Mouse (Mus musculus) fibroblast of lung, adult 2 months (primary cell): ENCODE data around the gene Snupn.
A peak's percentile ranks its signal among the peaks of the same experiment; 100 is the strongest.
"Not testable (repeated sequence)": the region's sequence is repeated elsewhere in the genome, so short reads cannot be mapped to it uniquely, and the experiment has no call there.

Experiments used
- DNase-seq: peaks from one replicate; pipeline ENCODE4 v3.0.0-alpha.2; 2011; ENCODE audit warnings: low read depth

The Snupn gene

DNA sequence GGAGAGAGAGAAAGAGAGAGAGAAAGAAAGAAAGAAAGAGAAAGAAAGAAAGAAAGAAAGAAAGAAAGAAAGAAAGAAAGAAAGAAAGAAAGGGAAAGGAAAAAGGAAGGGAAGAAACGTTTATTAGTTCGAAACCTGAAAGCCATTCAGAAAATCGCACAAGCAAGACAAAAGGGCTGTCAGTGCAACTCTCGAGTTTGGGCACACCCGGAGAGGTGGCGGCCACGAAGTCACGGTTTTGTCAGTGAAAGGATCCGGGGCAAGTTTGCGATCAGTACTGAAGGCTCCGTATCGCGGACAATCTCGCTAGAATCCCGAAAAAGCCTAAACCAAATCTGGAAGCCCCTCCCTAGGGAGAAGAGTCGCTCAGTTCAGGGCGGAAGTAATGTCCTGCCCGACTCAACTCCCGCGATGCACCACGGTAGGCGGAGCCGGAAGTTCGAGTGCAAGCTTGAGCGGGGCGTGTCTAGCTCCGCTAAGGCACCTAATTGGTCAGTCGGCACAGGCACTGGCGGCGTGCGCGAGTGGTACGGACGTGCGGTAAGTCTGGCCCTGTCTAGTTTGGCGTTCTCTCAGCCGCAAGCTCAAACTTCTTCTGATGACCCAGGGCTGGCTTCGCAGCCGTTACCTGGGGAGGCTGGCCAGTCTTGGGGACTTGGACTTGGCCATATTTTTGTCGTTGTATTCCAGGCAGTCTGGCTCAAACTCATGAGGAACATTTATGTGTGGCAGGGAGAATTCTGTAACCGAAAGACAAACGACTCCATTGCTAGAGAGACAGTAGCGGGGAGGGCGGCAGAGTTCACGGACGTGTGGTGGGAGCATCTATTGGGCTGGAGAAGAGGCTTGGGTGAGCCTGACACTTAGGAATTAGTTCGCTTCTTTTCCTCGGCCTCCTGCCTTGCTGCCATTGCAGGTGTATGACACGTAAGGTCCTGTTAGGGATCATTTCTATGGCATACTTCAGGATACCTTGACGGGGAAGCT lies at the start of gene Snupn:
Snupn (plus strand) TSS at position 465 of the 987 bp plus-strand sequence.
- peak; percentile 97 for DNase-seq

DNA sequence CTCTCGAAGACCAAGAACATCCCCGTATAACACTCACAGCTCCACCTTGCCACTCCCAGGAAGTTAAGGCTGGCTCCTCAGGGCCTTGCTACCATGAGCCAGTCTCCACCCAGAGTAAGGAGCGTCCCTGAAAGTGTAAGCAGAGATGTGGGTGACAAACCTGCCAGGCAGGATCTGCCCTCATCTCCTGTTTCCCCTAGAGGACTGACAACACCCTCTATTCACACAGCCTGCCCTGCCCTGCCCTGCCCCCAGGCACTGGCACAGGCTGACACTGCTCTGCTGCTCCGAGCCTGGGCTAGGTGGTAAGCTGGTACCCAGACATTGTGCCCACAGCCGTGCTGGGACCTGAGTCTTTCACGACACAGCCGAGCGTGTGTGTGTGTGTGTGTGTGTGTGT lies 49.5 kb upstream of the Snupn start:
- DNase-seq = no peak

DNA sequence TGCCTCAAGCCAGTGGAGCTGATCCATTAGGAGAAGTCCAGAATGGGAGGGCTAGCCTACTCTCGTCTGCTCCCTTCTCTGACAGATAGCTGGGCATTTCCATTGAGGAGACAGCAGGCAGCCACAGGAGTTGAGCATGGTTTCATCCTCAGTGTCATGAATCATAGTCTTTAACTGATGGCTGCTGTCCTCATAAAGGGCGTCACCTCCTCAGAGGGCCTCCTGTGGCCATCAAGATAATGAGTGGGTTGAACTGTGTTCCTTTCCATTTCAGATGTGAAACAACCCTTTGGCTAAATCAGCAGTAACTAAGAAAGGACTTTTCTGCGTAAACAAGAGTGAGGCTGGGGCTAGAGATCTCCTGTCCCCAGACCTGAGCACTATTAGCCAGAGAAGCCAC lies 47.0 kb upstream of the Snupn start:
- DNase-seq = no peak

DNA sequence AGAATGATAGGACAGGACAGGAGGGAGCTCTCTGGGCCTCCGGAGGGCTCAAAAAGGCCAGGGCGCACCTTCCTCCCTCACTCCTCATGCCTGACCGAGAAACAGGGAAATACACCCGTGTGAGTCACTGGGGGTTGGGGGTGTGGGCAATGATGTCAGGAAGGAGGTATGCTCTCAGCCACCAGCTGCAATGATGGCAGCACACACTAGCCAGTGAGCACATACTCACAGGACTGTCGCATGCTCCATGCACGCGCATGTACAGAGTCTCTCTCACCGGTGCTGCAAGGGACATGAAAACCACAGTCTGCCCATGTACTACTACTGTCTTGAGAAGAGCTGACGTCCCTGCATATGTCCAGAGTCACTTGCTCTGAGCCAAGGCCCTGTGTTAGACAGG lies 43.1 kb upstream of the Snupn start:
- no peak for DNase-seq

DNA sequence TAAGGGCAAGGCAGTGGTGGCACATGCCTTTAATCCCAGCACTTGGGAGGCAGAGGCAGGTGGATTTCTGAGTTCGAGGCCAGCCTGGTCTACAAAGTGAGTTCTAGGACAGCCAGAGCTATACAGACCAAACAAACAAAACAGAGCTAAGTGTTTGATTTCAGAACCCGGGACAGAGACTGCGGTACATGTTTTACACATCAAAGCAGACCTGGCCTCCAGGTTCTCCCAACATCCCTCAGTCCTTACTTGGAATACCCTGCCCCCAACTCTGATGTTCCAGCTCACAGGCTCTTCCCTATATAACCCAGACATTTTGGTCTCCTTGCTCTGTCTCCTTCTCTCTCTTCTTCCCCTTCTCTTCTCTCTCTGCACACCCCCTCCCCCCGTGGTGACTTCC lies 40.7 kb upstream of the Snupn start:
- DNase-seq = not testable (repeated sequence)

DNA sequence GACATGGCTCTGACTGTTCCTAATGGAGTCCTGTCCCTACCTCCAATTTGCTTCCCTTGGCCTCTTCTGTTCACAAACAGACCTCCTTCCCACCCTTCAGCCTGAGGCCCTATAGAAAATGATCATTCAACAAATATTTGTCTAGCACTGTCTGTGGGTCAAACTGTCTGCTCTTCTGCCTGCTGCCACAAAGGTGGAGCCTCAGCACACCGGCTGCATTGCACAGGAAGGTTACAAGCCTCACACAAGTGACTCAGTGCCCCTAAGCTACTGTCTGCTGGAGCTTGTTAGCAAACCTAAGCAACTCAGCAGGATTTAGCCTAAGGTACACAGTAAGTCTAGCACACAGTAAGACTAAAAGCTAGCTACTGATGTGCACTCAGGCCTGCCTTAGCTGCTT lies 39.7 kb upstream of the Snupn start:
- DNase-seq = no peak

DNA sequence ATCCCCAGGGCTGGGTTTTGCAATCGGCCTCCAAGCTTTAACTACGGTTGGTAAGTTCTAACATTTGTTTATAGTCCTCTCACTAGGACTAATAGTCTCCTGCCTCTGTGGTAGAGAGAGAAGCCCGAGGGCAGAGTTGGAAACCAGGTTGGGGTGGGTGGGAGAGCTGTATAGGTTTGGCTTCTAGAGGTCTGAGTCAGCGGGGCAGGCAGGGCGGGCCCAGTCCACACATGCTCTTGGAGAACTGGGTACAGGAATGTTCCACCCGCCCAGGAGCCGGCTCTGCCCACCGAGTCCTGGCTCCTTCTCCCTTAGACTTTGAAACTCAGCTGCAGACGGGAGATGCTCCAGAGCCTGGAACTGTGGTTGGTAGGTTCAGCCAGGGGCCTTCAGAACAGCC lies 36.7 kb upstream of the Snupn start:
- peak; percentile 80 for DNase-seq

DNA sequence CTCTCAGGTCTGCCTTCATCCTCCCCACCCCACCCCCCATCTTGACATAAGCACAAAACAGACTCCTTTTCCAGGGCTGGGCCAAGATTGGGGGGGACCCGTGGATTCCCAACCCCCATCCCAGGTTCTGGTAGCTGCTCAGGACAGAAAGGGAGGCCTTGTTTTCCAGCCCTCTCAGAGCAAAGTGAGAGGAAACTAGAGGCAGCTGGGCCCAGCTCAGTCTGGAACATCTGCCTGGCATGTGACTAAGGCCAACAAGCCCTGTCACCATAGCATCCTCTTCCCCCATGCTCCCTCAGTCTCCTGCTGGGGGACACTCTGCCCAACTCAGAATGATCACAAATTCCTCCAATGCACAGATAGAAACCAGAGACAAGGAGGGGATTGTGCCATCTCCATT lies 35.6 kb upstream of the Snupn start:
- no peak for DNase-seq

DNA sequence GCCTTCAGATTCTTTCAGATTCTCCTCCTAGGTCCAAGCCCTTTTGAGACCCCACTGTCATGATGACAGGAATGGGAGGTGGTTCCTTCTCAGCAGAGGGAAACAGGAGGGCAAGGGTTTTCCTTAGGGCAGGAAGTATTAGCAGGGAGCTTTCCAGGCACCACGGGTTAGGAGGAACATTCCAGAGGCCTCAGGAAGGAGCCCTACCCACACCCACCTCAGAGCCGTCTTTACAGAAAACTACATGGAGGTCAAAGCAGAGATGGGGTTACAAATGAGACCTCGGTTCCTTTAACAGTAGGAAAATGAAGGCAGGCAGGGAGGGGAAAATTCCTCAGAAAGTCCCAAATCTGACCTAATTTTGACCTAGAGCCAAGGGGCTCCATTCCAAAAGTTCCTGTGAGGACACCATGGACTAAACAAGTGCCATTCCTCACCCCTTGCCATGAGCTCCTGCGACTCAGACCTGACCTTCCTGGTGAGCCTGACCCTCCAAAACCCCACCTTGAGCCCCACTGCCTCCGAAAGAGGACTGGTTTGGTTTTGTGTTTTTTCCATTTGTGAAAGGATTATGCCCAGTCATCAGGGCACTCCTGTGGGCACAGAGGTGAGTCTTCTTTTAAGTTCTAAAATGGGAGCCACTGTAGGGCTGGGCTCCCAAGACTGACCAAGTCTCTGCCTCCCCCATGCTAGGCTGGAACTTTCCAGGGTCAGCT lies 34.8 kb upstream of the Snupn start:
- no peak for DNase-seq

DNA sequence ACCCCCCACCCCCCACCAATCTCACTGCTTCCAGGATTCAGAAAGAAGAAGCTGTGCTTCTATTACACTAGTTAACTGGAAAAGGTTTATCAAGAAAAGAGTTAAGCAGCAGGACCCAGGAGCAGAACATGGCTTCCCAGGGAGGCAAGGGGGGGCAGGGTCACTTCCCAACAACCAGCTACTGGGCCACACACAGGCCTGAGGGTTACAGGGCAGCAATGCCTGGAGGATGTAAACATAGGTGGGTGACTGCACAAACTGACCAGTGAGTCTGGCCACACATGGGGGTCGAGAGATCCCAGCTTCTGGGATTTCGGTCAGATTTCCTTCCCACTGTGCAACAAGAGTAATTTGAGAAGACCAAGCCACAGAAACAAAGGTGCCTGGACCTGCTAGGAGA lies 33.5 kb upstream of the Snupn start:
- no peak for DNase-seq

DNA sequence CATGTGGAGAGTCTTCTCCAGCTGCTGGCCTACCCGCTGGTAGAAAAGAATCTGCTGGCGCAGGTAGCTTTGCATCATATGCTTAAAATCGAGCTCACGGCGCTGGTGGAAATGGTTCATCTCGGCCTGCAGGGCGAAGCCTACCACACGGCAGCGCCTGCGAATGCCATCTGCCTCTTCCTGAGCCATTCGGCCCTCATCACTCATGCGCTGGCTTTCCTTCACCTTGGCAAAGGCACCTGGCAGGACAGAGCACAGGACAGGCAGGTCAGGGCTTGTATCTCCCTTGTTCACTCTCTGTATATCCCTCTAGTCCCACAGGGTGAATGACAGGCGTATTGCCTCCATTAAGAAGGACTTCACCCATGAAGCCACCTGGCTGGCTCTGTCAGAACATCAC lies 32.2 kb upstream of the Snupn start:
- DNase-seq = no peak

DNA sequence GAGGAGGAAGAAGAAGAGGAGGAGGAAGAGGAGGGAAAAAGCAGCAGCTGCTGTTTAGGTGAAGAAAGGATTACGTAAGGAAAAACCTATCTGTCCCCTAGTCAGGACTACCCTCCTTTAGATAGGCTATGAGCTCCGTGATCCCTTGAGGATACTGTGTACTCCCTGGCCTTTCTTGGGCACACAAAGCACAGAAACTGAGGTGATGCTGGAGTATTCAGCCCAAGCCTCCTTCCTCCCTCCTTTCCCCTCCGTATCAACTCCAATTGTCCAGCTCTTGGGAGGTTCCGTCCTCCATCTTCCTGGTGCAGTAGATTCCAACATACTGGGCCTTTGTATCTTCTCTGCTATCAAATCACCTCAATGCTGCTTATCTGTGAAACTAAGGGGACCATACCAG lies 27.9 kb upstream of the Snupn start:
- no peak for DNase-seq

DNA sequence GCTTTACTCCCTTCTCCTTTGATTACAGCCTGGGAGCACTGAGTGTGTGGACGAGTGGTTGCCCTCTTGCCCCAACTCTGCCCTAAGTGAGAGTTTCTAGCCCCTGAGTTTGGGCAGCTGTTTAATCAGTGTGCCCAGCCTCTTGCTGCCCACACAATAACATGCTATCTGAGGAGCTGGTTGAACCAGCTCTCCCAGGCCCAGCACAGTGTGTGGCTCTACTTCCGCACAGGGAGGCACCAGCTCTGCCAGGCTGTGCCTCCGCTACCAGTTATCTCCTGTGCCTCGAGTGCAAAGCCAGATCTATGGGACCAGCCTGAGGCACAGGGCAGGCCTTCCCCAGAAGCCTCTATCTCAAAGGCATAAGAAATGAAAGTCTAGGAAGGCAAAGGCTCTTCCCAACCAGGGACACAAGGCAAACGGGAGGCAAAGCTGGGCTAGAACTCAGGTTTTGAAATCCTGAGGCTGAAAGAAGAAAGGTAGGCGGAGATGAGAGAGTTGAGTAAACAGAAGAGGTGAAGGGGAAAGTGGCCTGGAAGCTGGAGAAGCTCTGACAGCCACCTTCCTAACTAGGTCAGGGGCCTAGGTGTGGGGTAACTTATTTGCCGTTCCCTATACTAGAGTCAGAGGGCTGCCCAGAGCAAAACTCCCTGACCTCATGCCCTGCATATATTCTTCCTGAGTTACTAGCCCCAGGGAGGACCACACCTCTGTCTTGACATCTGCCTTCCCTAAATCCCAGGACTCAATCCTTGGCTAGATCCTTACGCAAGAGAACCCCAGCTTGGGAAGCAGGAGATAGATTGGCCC lies 26.6 kb upstream of the Snupn start:
- DNase-seq = no peak

DNA sequence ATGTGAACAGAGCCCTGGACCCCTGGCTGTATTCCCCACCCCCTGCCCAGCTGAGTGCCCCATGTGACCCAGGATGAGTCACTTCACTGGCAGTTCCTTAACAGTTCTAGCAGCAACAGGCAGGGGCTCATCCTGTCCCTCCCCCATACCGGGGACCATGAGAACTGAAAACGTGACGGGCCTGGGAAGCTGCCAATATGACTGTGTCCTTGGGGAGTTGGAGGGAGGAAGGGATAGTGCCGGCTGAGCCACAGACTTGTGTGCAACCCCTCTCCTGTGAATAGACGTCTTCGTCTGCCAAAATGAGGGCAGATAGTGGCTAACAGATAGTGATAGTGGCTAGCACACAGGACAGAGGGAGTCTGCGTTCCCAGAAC lies 26.0 kb upstream of the Snupn start:
- DNase-seq = peak; percentile 80

DNA sequence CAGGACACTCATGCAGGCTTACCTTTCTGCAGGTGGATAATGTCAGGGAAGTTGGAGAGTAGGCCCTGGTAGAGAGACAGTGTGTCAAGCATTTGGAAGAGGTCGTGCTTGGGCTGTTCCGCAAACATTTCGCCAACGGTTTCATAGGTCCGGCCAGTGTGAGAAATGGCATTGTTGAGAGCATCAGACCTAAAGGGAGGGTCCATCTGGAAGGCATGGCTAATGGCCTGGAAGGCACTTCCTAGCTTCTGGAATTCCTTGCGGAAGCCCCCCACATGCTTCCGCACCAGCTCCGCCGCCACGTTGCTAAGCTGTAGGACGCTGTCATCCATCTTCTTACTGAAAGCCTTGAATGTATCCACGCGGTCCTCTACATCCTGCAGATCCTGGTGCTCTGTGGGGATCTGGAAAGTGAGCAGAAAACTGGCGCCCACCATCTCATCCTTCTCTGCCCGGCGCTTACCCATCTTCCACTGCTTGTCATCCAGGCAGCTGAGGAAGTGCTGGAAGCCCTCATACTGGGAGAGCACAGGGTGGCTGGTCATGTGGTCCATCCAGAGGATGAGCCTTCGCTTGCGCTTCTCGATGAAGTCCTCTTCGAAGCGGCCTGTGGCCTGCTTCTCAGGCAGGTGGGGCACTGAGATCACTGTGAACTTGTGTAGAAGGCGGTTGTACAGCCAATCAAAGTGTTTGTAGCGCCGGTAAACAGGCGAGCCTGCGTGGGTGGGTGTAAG lies 25.2 kb upstream of the Snupn start:
- DNase-seq = no peak

DNA sequence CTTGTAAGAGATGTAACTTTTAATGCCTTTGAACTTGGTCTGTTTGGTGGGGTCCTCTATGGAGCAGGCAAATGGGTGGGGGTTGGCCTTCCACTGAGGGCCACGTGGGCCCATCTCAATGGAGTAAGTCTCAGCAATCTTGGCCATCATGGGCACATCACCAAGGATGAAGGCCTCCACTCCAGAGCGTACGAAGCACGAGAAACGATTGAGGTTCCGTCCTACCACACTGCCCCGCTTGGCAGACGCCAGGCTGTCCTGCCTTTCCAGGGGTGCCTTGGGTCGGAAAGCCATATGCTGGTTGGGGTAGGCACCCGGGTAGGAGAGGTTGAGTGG lies 24.7 kb upstream of the Snupn start:
- no peak for DNase-seq

DNA sequence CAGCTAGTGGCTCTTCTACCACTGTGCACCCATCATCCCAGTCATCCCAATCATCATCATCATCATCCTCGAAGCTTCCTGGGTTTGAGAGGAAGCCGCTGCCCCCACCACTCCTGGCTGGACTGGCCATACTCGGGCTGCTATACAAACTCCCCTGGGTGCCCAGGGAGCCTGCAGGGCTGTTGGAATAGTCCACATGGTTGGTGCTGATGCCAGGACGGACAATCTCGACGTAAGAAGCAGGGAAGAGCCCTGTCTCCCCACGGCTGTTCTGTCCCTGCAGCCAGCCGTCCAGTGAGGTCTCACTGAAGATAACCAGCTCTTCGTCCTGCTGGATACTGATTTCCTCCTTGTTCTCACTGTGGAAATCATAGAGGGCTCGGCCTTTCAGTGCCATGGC lies 24.3 kb upstream of the Snupn start:
- DNase-seq = no peak

DNA sequence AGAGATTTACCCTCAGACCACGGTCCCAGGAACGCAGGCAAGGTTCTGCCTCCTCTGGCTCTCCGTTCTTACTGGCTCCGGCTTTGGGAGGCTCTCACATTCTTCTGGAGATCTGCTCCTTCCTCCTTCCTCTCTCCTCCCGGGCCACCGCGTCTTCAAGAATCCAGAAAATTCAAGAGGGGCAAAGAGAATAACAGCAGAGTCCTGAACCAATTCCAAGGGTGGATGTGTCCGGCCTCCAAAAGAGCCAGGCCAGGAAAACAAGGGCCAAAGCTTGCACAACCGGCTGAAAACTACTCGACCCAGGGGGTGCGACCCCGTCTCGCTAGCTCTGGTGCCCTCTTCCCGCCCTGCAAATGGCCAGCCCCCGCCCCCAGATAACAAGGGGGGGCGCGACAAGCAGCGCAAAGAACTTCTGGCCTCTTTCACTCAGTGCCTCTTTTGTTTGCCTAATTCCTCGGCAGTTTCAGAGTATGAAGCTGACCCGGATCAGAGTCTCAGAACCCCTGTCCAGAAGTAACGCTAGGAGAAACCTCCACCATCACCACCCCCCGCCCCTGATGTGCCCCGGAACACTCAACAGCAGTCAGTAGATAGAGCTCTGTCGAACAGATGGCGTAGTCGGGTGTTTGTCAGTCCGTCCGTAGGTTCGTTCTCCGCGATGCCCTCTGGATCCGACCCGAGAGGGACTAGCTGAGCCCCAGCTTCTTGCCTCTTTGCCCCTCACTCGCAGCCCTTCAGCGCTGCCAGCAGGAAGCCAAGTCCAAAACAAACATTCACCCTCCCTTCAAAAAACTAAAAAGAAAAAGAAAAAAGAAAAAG lies 23.3 kb upstream of the Snupn start:
- DNase-seq = no peak

DNA sequence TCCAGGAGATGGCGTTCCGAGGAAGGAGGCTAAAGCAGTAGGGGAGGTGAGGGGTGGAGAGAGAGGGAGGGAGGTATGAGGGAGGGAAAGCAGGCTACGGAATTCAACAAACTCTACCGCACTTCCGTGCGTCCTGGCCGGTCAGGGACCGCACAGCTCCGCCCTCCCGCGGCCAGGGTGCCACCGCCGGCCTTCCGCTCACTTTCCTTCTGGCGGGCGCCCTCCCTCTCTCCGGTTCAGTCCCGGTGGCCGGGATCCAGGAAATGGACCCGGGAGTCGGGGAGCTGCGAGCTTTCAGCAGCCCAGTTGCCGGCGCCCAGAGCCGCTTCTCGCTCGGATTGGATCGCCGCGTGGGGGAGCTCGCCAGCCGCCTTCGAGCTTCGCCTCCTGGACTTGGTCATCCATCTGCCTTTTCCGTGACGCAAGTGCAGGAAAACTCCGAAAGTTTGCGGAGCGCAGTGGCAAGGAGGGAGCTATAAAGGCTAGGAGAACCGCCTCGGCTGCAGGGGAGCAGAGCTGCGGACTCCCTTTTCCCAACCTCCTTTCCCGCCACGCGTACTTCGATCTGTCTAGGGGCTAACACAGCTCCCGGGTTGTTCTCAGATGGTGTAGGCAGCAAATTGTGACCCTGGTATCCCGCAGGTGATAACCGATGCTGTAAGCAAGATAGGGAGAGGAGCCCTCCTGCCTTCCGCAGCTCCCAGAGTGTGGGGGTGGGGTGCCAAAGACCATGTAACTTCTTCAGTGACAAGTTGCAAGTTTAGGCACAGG lies 22.5 kb upstream of the Snupn start, which contains the start of gene Snx33:
Snx33 (minus strand) TSS at position 331 of the 771 bp plus-strand sequence.
- DNase-seq = peak; percentile 87

DNA sequence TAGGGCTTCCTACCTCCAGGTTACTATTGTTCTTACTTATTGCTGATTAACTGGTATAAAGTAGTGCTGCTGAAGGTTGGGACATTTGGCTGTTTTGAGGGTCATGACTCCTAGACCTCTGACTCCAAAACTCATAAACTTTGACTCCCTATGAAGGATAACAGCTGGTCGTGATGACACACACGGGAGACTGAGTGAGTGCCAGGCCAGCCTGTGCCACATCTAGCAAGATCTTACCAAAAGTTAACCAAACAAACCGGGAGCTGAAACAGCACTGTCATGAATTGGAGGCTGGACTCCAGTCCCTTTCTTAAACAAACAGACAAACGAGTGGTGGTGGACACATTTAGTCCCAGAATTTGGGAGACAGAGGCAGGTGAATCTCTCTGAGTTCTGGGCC lies 21.2 kb upstream of the Snupn start:
- no peak for DNase-seq
